Mouse (Mus musculus) intestine, embryonic 14.5 days (tissue): ENCODE measurements around the gene Pdgfra. TPM values are rescaled to one million over a fixed set of nuclear protein-coding genes. Genes with fewer than 3 reads are reported as not detected.

Source experiments
- ATAC-seq: fragments of 200-750 bp; cut with Nextera tagmentation; replicated peaks from 2 replicates; pipeline ENCODE4 v1.8.0; 2017; ENCODE audit warnings: low read depth, moderate number of reproducible peaks, moderate TSS enrichment, moderate library complexity; ENCODE audit not compliant: low FRiP score, low TSS enrichment
- DNase-seq: peaks from one replicate; pipeline ENCODE4 v3.0.0-alpha.2; 2018; ENCODE audit warnings: low spot score
- H3K27ac ChIP-seq: fragments of 300-500 bp; sonication (generic); 2 replicates; pipeline ENCODE4 v1.5.1; 2014; ENCODE audit warnings: low read depth, mild to moderate bottlenecking, control low read depth
- H3K27me3 ChIP-seq: fragments of 300-500 bp; sonication (generic); replicated peaks from 2 replicates; pipeline ENCODE4 v1.6.1; 2014; ENCODE audit warnings: low read length, control low read depth; ENCODE audit not compliant: control insufficient read depth, insufficient read depth
- H3K36me3 ChIP-seq: fragments of 300-500 bp; sonication (generic); 2 replicates; pipeline ENCODE4 v1.6.1; 2014; ENCODE audit warnings: low read length, control low read depth; ENCODE audit not compliant: control insufficient read depth, insufficient read depth
- H3K4me1 ChIP-seq: fragments of 300-500 bp; sonication (generic); replicated peaks from 2 replicates; pipeline ENCODE4 v1.6.1; 2014; ENCODE audit warnings: low read length, control low read depth, mixed read lengths; ENCODE audit not compliant: control insufficient read depth, insufficient read depth
- H3K4me2 ChIP-seq: fragments of 300-500 bp; sonication (generic); 2 replicates; pipeline ENCODE4 v1.6.1; 2014; ENCODE audit warnings: low read length
- H3K4me3 ChIP-seq: fragments of 300-500 bp; sonication (generic); 2 replicates; pipeline ENCODE4 v1.5.1; 2014; ENCODE audit warnings: low read depth, low read length, control low read depth, mixed read lengths
- H3K9ac ChIP-seq: fragments of 300-500 bp; sonication (generic); 2 replicates; pipeline ENCODE4 v1.6.1; 2014; ENCODE audit warnings: mild to moderate bottlenecking, low read length
- H3K9me3 ChIP-seq: fragments of 300-500 bp; sonication (generic); 2 replicates; pipeline ENCODE4 v1.6.1; 2016; ENCODE audit warnings: low read length, control low read depth; ENCODE audit not compliant: control insufficient read depth
- WGBS: fragments of 180-500 bp; shearing (Covaris S2); extraction: QIAGEN DNeasy Blood & Tissue Kit; methylation state at CpG from one replicate; pipeline ENCODE4 v1.1.7; 2014; 5-methylcytosine and 5-hydroxymethylcytosine counted together
- polyA plus RNA-seq: library from polyadenylated mRNA; unstranded; fragments of >200 nt; fragmentation: Nextera tagmentation; extraction: Ambion mirVana; gene quantifications from 2 replicates; pipeline ENCODE4 v1.2.1, GENCODE M21; 2014

Pdgfra gene
- polyA plus RNA-seq, 1 experiment from 2014 or later: 50.9 TPM

DNA sequence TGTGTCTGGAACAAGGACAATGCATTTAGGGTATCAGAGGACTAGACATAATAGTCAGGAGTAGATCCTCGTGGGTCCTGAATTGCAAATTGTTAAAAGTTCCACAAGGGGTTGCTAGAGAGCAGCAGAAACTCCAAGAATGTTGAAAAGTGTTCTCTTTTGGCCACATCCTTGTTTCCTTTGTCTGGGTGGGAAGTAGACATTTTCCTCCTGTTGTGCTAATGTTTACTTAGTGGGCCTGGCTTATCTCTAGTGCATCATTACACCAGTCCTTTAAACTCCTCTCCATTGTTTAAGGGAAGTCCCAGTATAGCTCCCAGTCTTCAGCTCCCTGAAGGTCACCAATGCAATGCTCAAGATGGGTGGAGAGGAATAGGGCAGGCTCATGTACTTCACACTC lies 57.9 kb downstream of the Pdgfra start:
- no peak overlapping the region for H3K9ac ChIP-seq

DNA sequence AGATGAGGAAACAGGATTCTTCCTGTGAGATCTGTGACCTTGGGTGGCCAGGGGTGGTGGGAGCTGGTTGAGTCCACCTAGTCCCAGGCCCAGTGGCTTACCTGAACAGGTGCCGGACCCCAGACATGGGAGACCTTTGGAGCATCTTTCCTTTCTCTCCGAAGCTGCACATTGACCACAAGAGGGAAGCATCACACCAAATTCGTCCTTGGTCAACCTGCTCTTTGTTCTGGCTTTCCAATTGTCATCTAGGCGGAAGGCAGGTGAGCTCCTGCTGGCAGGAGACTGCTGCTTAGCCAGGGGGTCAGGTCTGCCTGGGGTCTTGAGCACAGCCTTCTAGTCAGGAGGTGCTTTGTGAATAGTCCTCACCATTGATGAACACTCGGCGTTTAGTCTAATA lies 62.4 kb downstream of the Pdgfra start:
- H3K9me3 ChIP-seq: no peaks in the 10 kb centered on the region
- peak; percentile 58 for DNase-seq
- no peaks in the 10 kb centered on the region for H3K27me3 ChIP-seq
- ATAC-seq: 0 out of 2 replicates have a peak, but pooled peaks have one; percentile 50
- 44% methylated on average over 6 of the region's 6 CpGs for WGBS
- H3K4me1 ChIP-seq: no peaks in the 10 kb centered on the region; the same call in 1 of the 2 replicates
- no peak overlapping the region for H3K4me2 ChIP-seq
- no peak overlapping the region for H3K27ac ChIP-seq
- no peak overlapping the region for H3K9ac ChIP-seq
- H3K4me3 ChIP-seq: no peak overlapping the region
- H3K36me3 ChIP-seq: no peaks in the 10 kb centered on the region

More for the DNA sequence above, 57.9 kb downstream of the Pdgfra start:
- DNase-seq: no peak
- Histone ChIP-seq H3K4me1 (no peaks in the 10 kb centered on the region; the same call in 1 of the 2 replicates), H3K4me3 (no peak overlapping the region), H3K27me3 (no peaks in the 10 kb centered on the region), H3K4me2 (no peak overlapping the region), H3K27ac (no peak overlapping the region), H3K9me3 (no peaks in the 10 kb centered on the region), H3K36me3 (no peaks in the 10 kb centered on the region)
- 6% methylated on average over 1 of the region's 1 CpGs for WGBS
- 0 out of 2 replicates have a peak, but pooled peaks have one; percentile 42 for ATAC-seq

DNA sequence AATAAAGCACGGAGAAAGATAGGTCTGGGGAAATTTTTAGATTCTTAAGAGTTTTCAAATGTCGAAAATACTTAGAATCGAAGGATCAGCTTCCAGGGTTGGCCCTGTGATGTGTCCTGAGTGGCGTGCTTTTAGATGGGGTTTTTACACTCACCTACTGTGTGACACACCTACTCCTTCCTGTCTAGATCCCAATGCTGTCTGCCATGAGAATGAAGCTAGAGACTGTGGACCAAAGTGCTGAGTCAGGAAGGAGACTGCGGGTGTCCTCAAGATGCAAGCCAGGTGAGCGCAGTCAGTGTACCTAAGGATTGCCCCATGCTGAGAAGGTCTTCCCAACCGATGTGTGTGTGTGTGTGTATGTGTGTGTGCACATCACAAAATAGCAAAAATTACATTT lies 62.8 kb downstream of the Pdgfra start:
- whole genome bisulfite sequencing: 82% methylated on average over 7 of the region's 7 CpGs
- no peaks in the 10 kb centered on the region for H3K27me3 ChIP-seq

DNA sequence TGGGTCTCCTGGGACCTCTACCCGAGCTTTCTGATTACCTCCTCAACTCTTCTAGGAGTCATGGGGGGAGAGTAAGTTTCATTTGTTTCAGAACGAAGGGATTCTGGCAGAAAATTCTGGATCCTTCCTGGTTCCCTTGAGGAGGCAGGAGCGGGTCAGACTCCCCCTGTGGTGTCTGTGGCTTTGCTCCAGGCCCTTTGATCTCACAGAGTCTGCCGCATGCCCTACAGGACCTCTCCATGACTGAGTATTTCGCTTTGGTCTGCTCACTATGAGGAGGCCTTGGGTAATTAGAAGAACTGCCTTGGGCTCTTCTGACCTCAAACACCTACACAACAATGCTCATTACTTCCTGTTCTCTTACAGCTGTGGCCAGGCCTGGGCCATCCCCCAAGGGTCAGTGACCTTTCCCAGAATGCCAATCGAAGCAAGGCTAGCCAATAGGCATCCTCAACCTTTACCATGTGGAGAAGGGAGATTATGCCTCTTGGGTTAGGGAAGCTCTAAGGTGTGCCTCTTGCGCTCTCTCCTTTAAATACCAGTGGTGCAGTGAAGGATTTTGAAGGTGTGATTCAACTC lies 63.7 kb downstream of the Pdgfra start:
- ATAC-seq (no peak), DNase-seq (no peak)
- Histone ChIP-seq H3K27ac (no peak overlapping the region), H3K4me2 (no peak overlapping the region), H3K27me3 (no peaks in the 10 kb centered on the region), H3K4me3 (no peak overlapping the region), H3K4me1 (no peaks in the 10 kb centered on the region), H3K36me3 (no peaks in the 10 kb centered on the region), H3K9ac (no peak overlapping the region), H3K9me3 (no peaks in the 10 kb centered on the region)
- 80% methylated on average over 7 of the region's 7 CpGs for WGBS

More for the DNA sequence above, 62.8 kb downstream of the Pdgfra start:
- Histone ChIP-seq H3K9ac (no peak overlapping the region), H3K36me3 (no peaks in the 10 kb centered on the region), H3K9me3 (no peaks in the 10 kb centered on the region), H3K27ac (no peak overlapping the region), H3K4me3 (no peak overlapping the region), H3K4me1 (no peaks in the 10 kb centered on the region; the same call in 1 of the 2 replicates), H3K4me2 (no peak overlapping the region)
- no peak for ATAC-seq
- no peak for DNase-seq

DNA sequence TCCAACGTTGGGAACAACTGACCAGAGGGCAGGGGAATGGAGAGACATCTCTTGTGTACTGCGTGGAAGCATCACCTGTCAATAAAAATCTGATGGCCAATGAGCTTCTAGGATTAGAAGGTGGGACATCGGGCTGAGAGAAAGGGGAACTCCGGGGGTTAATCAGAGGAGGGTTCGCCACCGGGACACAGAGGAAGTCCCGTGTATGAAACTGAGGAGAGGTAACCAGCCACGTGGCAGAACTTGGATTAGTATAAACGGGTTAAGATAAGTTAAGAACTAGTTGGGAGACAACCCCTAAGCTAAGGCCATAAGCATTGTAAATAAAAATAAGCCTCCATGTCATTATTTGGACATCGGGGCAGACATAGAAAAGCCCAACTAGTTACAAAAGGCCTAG lies 69.5 kb downstream of the Pdgfra start:
- Histone ChIP-seq H3K27me3 (no peaks in the 10 kb centered on the region), H3K4me2 (no peak overlapping the region), H3K27ac (no peak overlapping the region), H3K9ac (no peak overlapping the region), H3K9me3 (no peaks in the 10 kb centered on the region), H3K4me3 (no peak overlapping the region), H3K4me1 (no peaks in the 10 kb centered on the region), H3K36me3 (no peaks in the 10 kb centered on the region)
- 83% methylated on average over 10 of the region's 10 CpGs for WGBS
- ATAC-seq (no peak), DNase-seq (no peak)

DNA sequence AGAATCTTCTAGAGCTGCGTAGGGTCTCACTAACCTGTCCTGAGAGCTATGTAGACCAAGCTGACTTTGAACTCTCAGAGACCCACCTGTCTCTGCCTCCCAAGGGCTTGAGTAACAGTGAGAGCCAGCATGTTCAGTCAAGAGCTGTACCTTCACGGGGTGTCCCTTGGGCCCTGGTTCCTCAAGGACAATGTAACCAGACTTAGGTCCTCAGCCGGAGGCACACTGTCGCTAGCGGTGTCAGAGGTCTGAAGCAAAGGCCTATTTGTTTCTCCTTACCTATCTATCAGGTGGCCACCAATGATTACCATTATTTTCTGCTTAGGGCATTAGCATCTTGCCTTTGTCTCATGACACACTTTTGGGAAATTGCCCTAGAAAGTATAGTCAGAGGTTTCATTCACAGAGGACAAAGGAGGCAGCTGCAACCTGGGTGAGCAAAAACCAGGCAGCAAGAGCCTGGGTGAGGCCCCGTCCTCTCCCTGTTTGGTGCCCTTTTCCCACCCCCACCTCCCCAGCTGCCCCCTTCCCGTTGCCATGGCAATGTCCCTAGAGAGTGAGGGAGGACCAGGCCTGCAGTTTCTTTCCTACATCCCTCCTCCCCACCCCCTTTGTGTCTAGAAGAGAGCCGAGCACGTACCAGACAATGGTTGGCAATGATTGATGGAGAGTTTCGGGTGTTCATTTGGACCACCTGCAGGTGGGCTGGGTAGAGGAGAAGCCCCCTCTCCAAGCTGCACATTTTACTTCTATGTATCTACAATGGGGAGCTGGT lies 70.6 kb downstream of the Pdgfra start:
- WGBS: 72% methylated on average over 10 of the region's 10 CpGs
- no peak for ATAC-seq
- no peaks in the 10 kb centered on the region for H3K9me3 ChIP-seq
- H3K36me3 ChIP-seq: no peaks in the 10 kb centered on the region
- no peak overlapping the region for H3K4me3 ChIP-seq
- no peaks in the 10 kb centered on the region for H3K27me3 ChIP-seq
- H3K9ac ChIP-seq: no peak overlapping the region
- H3K27ac ChIP-seq: no peak overlapping the region
- H3K4me1 ChIP-seq: no peaks in the 10 kb centered on the region
- no peak overlapping the region for H3K4me2 ChIP-seq
- DNase-seq: no peak

DNA sequence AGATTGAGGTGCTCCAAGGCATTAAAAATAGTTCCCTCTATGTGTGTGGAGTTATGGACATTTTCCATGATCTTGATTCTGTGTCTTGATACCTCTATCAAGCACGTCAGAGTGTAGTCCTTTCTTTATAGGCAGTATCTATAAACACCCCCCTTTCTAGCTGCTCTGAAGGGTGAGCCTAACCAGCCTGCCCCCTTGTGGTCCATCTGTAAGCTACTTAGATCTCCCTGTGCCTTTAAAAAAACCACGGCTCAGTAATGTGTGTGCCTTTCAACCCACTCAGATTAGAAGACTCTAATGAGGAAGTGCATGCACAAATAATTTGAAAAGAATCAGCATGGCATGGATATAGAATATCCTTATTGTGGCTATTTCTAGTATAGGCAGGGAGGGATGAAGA lies 86.3 kb downstream of the Pdgfra start:
- H3K4me3 ChIP-seq: no peak overlapping the region
- no peaks in the 10 kb centered on the region for H3K36me3 ChIP-seq
- H3K9me3 ChIP-seq: no peaks in the 10 kb centered on the region
- DNase-seq (no peak), ATAC-seq (no peak)
- H3K4me1 ChIP-seq: no peaks in the 10 kb centered on the region
- no peak overlapping the region for H3K9ac ChIP-seq
- H3K27ac ChIP-seq: no peak overlapping the region
- 49% methylated on average over 2 of the region's 2 CpGs for WGBS
- no peak overlapping the region for H3K4me2 ChIP-seq
- no peaks in the 10 kb centered on the region for H3K27me3 ChIP-seq

DNA sequence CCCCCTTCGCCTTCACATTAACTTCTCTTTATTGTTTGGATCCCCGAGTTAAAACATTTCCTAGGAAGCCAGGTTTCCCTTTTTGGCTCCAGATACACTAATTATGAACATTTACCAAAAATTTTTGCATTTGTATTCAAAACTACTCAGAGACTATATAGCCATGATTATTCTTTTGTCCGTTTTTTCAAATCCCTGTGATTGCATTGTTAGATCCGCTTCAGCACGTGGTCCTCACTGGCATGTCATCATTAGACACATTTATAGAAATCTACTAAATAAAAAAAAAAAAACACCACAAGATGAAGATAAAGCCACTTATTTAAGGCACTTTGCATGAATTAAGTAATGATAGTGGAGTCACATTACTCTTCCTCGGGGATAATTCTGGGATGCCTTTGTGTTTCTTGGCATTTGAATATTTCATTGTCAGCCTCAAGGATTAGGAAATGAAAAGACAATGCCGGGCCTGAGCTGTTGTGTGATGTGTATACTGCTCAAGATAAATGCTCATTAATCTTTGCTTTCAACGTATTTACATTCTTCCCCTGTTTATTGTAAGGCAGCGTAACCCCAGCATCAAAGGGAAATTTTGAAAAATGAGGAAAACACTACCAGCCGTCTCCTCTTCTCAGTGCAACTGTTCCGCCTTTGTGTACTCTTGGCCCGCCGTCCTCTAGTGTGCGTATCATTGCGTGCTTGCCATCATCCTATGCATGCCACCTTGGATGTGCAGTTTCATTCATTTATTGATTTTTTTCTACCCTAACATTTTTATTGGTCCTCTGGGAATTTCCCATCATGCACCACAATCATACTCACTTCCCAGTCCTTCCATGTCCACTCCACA lies 87.1 kb downstream of the Pdgfra start:
- no peaks in the 10 kb centered on the region for H3K4me1 ChIP-seq
- no peak overlapping the region for H3K4me3 ChIP-seq
- no peaks in the 10 kb centered on the region for H3K27me3 ChIP-seq
- H3K27ac ChIP-seq: no peak overlapping the region
- H3K9ac ChIP-seq: no peak overlapping the region
- H3K4me2 ChIP-seq: no peak overlapping the region
- no peaks in the 10 kb centered on the region for H3K9me3 ChIP-seq
- no peaks in the 10 kb centered on the region for H3K36me3 ChIP-seq
- ATAC-seq: no peak
- WGBS: 75% methylated on average over 15 of the region's 15 CpGs
- DNase-seq: no peak
